Mouse (Mus musculus): ENCODE data around the gene Fkbp5.

GRCm38 (mm10) chr17:28355871-28356270, 161.5 kb downstream of the Fkbp5 start:
- no peak for TF ChIP-seq POLR2A (IDR thresholded peaks at IDR 0.05; ENCODE audit: extremely low read depth, insufficient read depth, low read length)
- no peak for TF ChIP-seq CTCF (IDR thresholded peaks at IDR 0.05; ENCODE audit: low read depth, low read length)

Data from liver, adult 2 months (tissue).